11 mouse cellular contexts compared by ENCODE assay signal in the genomic region with DNA sequence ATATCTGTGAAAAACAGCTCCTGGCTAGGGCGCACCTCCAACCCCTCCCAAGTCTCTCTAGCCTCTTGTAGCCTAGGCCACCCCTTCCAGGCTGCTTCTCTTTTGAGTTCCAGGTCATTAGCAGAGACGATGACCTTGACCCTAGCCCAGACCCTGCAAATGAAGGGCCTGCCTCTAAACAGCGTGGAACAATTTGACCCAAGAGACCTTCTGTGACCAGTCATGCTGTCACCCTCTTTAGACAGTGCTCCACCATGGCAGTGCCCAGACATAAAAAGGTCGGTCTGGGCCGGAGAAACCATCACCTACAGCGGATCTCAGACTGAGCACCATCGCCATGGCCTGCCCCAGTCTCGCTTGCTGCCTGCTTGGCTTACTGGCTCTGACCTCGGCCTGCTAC. TPM values are rescaled to one million over a fixed set of nuclear protein-coding genes. Genes with fewer than 3 reads are reported as not detected.
DNase-seq lines count a peak whose midpoint lies in the region; ATAC-seq and TF ChIP-seq lines count a peak whose summit lies in the region.
"Had no signal": no experiment of that assay in that cellular context is flagged by ENCODE, and none has a peak within 500 bp of the region (broad histone marks: within the 10 kb centered on the region; RNA-seq: fewer than 3 reads in every experiment).

Gene Oxt, plus strand, starts transcription at position 301 of the 400 bp plus-strand sequence.

- peak within 1 kb of the TSS; percentile 40 for H3K4me2 ChIP-seq in forebrain, embryonic 14.5 days (ENCODE audit: low read length)
- H3K4me2 ChIP-seq in limb, embryonic 14.5 days (replicated peaks; ENCODE audit: low read depth, low read length, severe bottlenecking): peak within 1 kb of the TSS; percentile 50
- H3K4me2 ChIP-seq in neural tube, embryonic 15.5 days: peak within 1 kb of the TSS; percentile 54

- 0 out of 2 replicates have a peak within 1 kb of the TSS, but pooled peaks have one; percentile 21 for H3K9ac ChIP-seq in liver, adult 2 months (ENCODE audit: low read depth, low read length)
- peak within 1 kb of the TSS; percentile 35 for H3K9ac ChIP-seq in forebrain, embryonic 14.5 days (ENCODE audit: low read length)
- peak within 1 kb of the TSS; percentile 25; the same call in 1 of the 2 replicates for H3K9ac ChIP-seq in limb, embryonic 14.5 days (ENCODE audit: low read depth, low read length, severe bottlenecking)
- peak within 1 kb of the TSS; percentile 17 for H3K9ac ChIP-seq in neural tube, embryonic 15.5 days (replicated peaks)

- TF ChIP-seq CTCF in liver, adult 2 months (IDR thresholded peaks at IDR 0.05; ENCODE audit: low read depth, low read length): no peak

- H3K79me2 ChIP-seq in liver, adult 2 months (ENCODE audit: control insufficient read depth, insufficient read depth, low read length): no peaks in the 10 kb centered on the region

- DNase-seq in liver, adult 2 months (ENCODE audit: extremely low read depth, low read depth, low spot score): no peak
- DNase-seq in liver: no peak
- DNase-seq in forebrain, embryonic 14.5 days (ENCODE audit: low spot score): no peak
- no peak for DNase-seq in limb, embryonic 14.5 days (ENCODE audit: low spot score)
- no peak for DNase-seq in adrenal gland, postnatal 4 days (ENCODE audit: low spot score in 2 of 2)
- DNase-seq in cerebellum, postnatal 14 days: no peak
- DNase-seq in spleen, postnatal 36 days (ENCODE audit: low spot score in 2 of 2): no peak
- DNase-seq: kidney, adult 8-10 months; thymus, adult 18-20 months had no signal

- 83% methylated on average over 9 of the region's 9 CpGs for WGBS in liver, adult 2 months
- 47% methylated on average over 9 of the region's 9 CpGs for WGBS in forebrain, embryonic 14.5 days
- 46% methylated on average over 9 of the region's 9 CpGs for WGBS in limb, embryonic 14.5 days
- 43% methylated on average over 9 of the region's 9 CpGs for WGBS in neural tube, embryonic 15.5 days

- peak within 1 kb of the TSS; percentile 33; the same call in 1 of the 2 replicates for H3K4me3 ChIP-seq in liver, adult 2 months (ENCODE audit: insufficient read depth, low read depth, low read length)
- H3K4me3 ChIP-seq in forebrain, embryonic 14.5 days (ENCODE audit: low read depth, low read length): peak within 1 kb of the TSS; percentile 14
- peak within 1 kb of the TSS; percentile 33 for H3K4me3 ChIP-seq in limb, embryonic 14.5 days (replicated peaks; ENCODE audit: low read length)
- peak within 1 kb of the TSS; percentile 29 for H3K4me3 ChIP-seq in neural tube, embryonic 15.5 days (replicated peaks)

- H3K27me3 ChIP-seq in liver, adult 2 months (ENCODE audit: control insufficient read depth, insufficient read depth, low read length): peaks cover 5% of the 10 kb centered on the region; the same call in 1 of the 2 replicates
- H3K27me3 ChIP-seq in forebrain, embryonic 14.5 days (replicated peaks; ENCODE audit: control insufficient read depth, insufficient read depth, low read length): peaks cover 56% of the 10 kb centered on the region
- H3K27me3 ChIP-seq in limb, embryonic 14.5 days (ENCODE audit: control insufficient read depth, insufficient read depth, low read length): peaks cover 58% of the 10 kb centered on the region
- H3K27me3 ChIP-seq in neural tube, embryonic 15.5 days (replicated peaks): peaks cover 64% of the 10 kb centered on the region

- no peak for ATAC-seq in forebrain, embryonic 14.5 days
- ATAC-seq in limb, embryonic 14.5 days (ENCODE audit: low FRiP score, low read depth): no peak
- ATAC-seq in neural tube, embryonic 15.5 days (ENCODE audit: low FRiP score): no peak

- TF ChIP-seq POLR2A in liver, adult 2 months (IDR thresholded peaks at IDR 0.05; ENCODE audit: extremely low read depth, insufficient read depth, low read length): no peak
- no peak for TF ChIP-seq POLR2A in limb, embryonic 14.5 days (IDR thresholded peaks at IDR 0.05; ENCODE audit: borderline replicate concordance, extremely low read depth, insufficient read depth, insufficient read length)

- peaks cover 6% of the 10 kb centered on the region for H3K4me1 ChIP-seq in liver, adult 2 months (ENCODE audit: control insufficient read depth, insufficient read depth, low read length)
- H3K4me1 ChIP-seq in forebrain, embryonic 14.5 days (ENCODE audit: control insufficient read depth, insufficient read depth, low read length): no peaks in the 10 kb centered on the region
- peaks cover 6% of the 10 kb centered on the region; the same call in 1 of the 2 replicates for H3K4me1 ChIP-seq in limb, embryonic 14.5 days (ENCODE audit: control insufficient read depth, insufficient read depth, low read length)
- H3K4me1 ChIP-seq in neural tube, embryonic 15.5 days: peaks cover 28% of the 10 kb centered on the region

- H3K9me3 ChIP-seq in forebrain, embryonic 14.5 days (replicated peaks; ENCODE audit: control insufficient read depth, low read length): no peaks in the 10 kb centered on the region
- no peaks in the 10 kb centered on the region for H3K9me3 ChIP-seq in limb, embryonic 14.5 days (ENCODE audit: control insufficient read depth, low read length)
- no peaks in the 10 kb centered on the region for H3K9me3 ChIP-seq in neural tube, embryonic 15.5 days (replicated peaks)

- no peak within 1 kb of the TSS for H3K27ac ChIP-seq in liver, adult 2 months (replicated peaks; ENCODE audit: insufficient read depth, low read depth, low read length)
- H3K27ac ChIP-seq in forebrain, embryonic 14.5 days (ENCODE audit: low read depth, low read length): no peak within 1 kb of the TSS
- no peak within 1 kb of the TSS for H3K27ac ChIP-seq in limb, embryonic 14.5 days (replicated peaks; ENCODE audit: low read depth, low read length)
- H3K27ac ChIP-seq in neural tube, embryonic 15.5 days (replicated peaks): no peak within 1 kb of the TSS

- H3K36me3 ChIP-seq in liver, adult 2 months (ENCODE audit: control insufficient read depth, insufficient read depth, low read length): no peaks in the 10 kb centered on the region
- H3K36me3 ChIP-seq in forebrain, embryonic 14.5 days (ENCODE audit: control insufficient read depth, insufficient read depth, low read length): no peaks in the 10 kb centered on the region
- H3K36me3 ChIP-seq in limb, embryonic 14.5 days (ENCODE audit: control insufficient read depth, insufficient read depth, low read length): no peaks in the 10 kb centered on the region
- no peaks in the 10 kb centered on the region for H3K36me3 ChIP-seq in neural tube, embryonic 15.5 days

RNA-seq across cellular contexts. Expression of gene Oxt, which starts in this region (rescaled TPM):
- not detected in 2 replicates for total RNA-seq in liver, adult 2 months (2014; rRNA removed)
- not detected in 2 replicates for polyA plus RNA-seq in liver, adult 2 months (2012; rRNA removed)
- polyA plus RNA-seq in forebrain, embryonic 14.5 days (2014; fragmentation: Nextera tagmentation; extraction: Ambion mirVana): 0.66 TPM in 1 of 2 replicates, not detected in the other
- 0.19 and 0.68 TPM in 2 replicates for polyA plus RNA-seq in limb, embryonic 14.5 days (2012; rRNA removed)
- polyA plus RNA-seq in limb, embryonic 14.5 days (2014; fragmentation: Nextera tagmentation; extraction: Ambion mirVana): not detected in 2 replicates
- polyA plus RNA-seq in neural tube, embryonic 15.5 days (2015; fragmentation: Nextera tagmentation; extraction: Ambion mirVana): not detected in 2 replicates
- total RNA-seq in adrenal gland, postnatal 4 days (2021): not detected
- polyA plus RNA-seq: myocyte had no signal
